Mouse (Mus musculus): ENCODE measurements at regions not wholly inside any gene's neighbourhood (a gene's known extent, or its start where the extent isn't known, plus 50 kb on each side); places are given as distances from the start of the nearest gene placed in this dataset.
A peak's percentile ranks its signal among the peaks of the same experiment; 100 is the strongest.

DNA sequence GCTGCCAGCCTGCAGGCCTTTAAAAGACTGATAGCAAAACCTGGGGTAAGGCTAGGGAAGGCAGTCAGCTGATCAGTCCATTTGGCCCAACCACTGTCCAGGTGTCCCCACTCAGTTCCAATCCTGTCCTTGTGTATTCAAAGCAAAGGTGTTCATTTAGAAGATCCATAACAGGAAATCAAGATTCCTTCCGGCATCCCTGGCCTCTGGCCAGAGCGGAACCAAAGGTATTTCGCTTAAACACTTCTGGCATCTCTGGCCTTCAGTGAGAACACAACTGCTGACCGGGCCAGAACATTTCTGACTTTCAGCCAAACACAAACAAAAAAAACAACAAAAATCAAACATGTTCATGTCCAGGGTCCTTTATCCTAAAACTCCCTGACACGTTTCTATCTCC lies 102.3 kb downstream of the Hsd17b3 start:
- ATAC-seq (ENCODE audit: low FRiP score) = no peak
- H3K9ac ChIP-seq = no peak overlapping the region
- H3K4me2 ChIP-seq (replicated peaks) = no peak overlapping the region
- WGBS = 87% methylated on average over 5 of the region's 5 CpGs
- no peak overlapping the region for H3K27ac ChIP-seq
- H3K27me3 ChIP-seq (ENCODE audit: control insufficient read depth, insufficient read depth, low read length) = no peaks in the 10 kb centered on the region
- DNase-seq (ENCODE audit: low spot score) = no peak
- no peaks in the 10 kb centered on the region for H3K9me3 ChIP-seq (ENCODE audit: control insufficient read depth, low read length)
- no peaks in the 10 kb centered on the region for H3K36me3 ChIP-seq (replicated peaks; ENCODE audit: control insufficient read depth, insufficient read depth)
- no peak overlapping the region for H3K4me3 ChIP-seq (replicated peaks; ENCODE audit: low read length)
- H3K4me1 ChIP-seq (replicated peaks; ENCODE audit: control insufficient read depth, insufficient read depth, low read length) = peaks cover 10% of the 10 kb centered on the region

DNA sequence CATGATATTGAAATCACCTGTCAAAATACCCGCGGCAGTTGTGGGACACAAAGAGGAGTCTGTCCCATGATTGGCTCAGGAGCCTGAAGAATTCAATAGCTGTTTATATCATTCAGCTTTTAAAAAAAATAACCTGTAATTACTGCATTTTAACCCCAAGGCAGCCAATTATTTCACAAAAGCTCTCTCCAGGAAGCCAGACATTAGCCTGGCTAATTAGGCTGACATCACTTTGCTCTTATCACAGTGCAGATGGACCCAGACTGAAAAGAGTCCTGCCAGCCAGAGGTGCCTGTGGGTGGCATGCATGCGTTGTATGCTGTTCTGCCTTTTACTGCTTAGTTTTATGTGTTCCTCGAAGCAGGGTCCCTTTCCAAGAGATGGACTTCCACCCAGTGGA lies 103.4 kb downstream of the Hsd17b3 start:
- Histone ChIP-seq H3K4me2 (replicated peaks) (no peak overlapping the region), H3K9me3 (ENCODE audit: control insufficient read depth, low read length) (no peaks in the 10 kb centered on the region), H3K27ac (no peak overlapping the region), H3K36me3 (replicated peaks; ENCODE audit: control insufficient read depth, insufficient read depth) (no peaks in the 10 kb centered on the region), H3K4me1 (replicated peaks; ENCODE audit: control insufficient read depth, insufficient read depth, low read length) (peaks cover 10% of the 10 kb centered on the region), H3K4me3 (replicated peaks; ENCODE audit: low read length) (no peak overlapping the region), H3K27me3 (ENCODE audit: control insufficient read depth, insufficient read depth, low read length) (no peaks in the 10 kb centered on the region), H3K9ac (no peak overlapping the region)
- 12% methylated on average over 4 of the region's 4 CpGs for WGBS
- DNase-seq (ENCODE audit: low spot score) (peak; percentile 44), ATAC-seq (ENCODE audit: low FRiP score) (peak; percentile 67; the same call in 1 of the 2 replicates)

DNA sequence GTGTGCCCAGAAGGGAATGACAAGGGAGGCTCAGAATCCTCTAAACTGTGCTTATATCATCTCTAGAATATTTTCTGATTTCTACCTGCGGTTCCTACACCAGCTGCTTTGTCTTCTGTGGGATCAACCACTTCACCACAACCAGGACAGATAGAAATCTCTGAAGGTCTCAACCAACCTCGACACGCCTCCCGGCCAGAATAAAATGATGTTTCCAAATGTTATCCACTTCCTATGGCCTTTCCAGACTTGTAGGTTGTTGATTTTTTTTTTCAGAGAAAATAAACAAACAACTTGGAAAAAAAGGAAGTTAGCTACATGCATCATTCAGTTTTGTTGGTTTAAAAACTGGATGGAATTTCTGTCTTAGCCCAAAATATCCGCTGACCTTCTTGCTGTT lies 103.9 kb downstream of the Hsd17b3 start:
- peaks cover 10% of the 10 kb centered on the region for H3K4me1 ChIP-seq (replicated peaks; ENCODE audit: control insufficient read depth, insufficient read depth, low read length)
- H3K4me3 ChIP-seq (replicated peaks; ENCODE audit: low read length) = no peak overlapping the region
- 86% methylated on average over 5 of the region's 5 CpGs for WGBS
- no peaks in the 10 kb centered on the region for H3K9me3 ChIP-seq (ENCODE audit: control insufficient read depth, low read length)
- H3K4me2 ChIP-seq (replicated peaks) = no peak overlapping the region
- no peak overlapping the region for H3K27ac ChIP-seq
- no peak overlapping the region for H3K9ac ChIP-seq
- ATAC-seq (ENCODE audit: low FRiP score) (no peak), DNase-seq (ENCODE audit: low spot score) (no peak)
- H3K36me3 ChIP-seq (replicated peaks; ENCODE audit: control insufficient read depth, insufficient read depth) = no peaks in the 10 kb centered on the region
- no peaks in the 10 kb centered on the region for H3K27me3 ChIP-seq (ENCODE audit: control insufficient read depth, insufficient read depth, low read length)

GRCm38 (mm10) chr13:63980012-63980691 lies 108.9 kb downstream of the Hsd17b3 start:
- WGBS = 2% methylated on average over 7 of the region's 7 CpGs
- H3K36me3 ChIP-seq (replicated peaks; ENCODE audit: control insufficient read depth, insufficient read depth) = no peaks in the 10 kb centered on the region
- no peak overlapping the region for H3K4me2 ChIP-seq (replicated peaks)
- H3K9me3 ChIP-seq (ENCODE audit: control insufficient read depth, low read length) = no peaks in the 10 kb centered on the region
- no peak overlapping the region for H3K4me3 ChIP-seq (replicated peaks; ENCODE audit: low read length)
- H3K9ac ChIP-seq = no peak overlapping the region
- peak; percentile 62 for ATAC-seq (ENCODE audit: low FRiP score)
- no peak for DNase-seq (ENCODE audit: low spot score)
- H3K27me3 ChIP-seq (ENCODE audit: control insufficient read depth, insufficient read depth, low read length) = no peaks in the 10 kb centered on the region
- H3K4me1 ChIP-seq (replicated peaks; ENCODE audit: control insufficient read depth, insufficient read depth, low read length) = peaks cover 8% of the 10 kb centered on the region; the same call in 1 of the 2 replicates
- no peak overlapping the region for H3K27ac ChIP-seq

GRCm38 (mm10) chr13:63979581-63979980 lies 109.4 kb downstream of the Hsd17b3 start:
- no peak overlapping the region for H3K27ac ChIP-seq
- H3K9ac ChIP-seq = no peak overlapping the region
- H3K27me3 ChIP-seq (ENCODE audit: control insufficient read depth, insufficient read depth, low read length) = no peaks in the 10 kb centered on the region
- WGBS = 3% methylated on average over 1 of the region's 1 CpGs
- no peak for DNase-seq (ENCODE audit: low spot score)
- H3K4me2 ChIP-seq (replicated peaks) = no peak overlapping the region
- ATAC-seq (ENCODE audit: low FRiP score) = no peak
- 0 out of 2 replicates have a peak, but pooled peaks cover 8% of the 10 kb centered on the region for H3K4me1 ChIP-seq (replicated peaks; ENCODE audit: control insufficient read depth, insufficient read depth, low read length)
- no peaks in the 10 kb centered on the region for H3K36me3 ChIP-seq (replicated peaks; ENCODE audit: control insufficient read depth, insufficient read depth)
- no peak overlapping the region for H3K4me3 ChIP-seq (replicated peaks; ENCODE audit: low read length)
- H3K9me3 ChIP-seq (ENCODE audit: control insufficient read depth, low read length) = no peaks in the 10 kb centered on the region

DNA sequence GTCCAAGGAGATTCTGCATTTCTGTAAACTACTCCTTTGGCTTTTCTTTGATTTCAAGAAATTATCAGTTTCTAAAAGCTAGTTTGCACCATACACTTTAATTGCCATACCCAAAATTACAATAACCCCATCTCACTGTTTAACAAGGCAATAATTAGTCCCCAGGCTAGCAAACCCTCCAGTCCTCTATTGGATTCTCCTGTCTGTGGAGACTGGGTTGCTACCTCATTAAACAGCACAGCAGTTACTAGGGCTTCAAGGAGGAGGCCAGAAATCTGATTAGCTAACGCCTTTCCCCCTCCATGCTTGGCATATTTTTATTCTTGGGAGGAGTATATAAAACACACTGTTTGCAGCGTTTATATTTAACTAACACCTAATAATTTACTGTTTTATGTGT lies 119.1 kb downstream of the Hsd17b3 start:
- DNase-seq (ENCODE audit: low spot score) (no peak), ATAC-seq (ENCODE audit: low FRiP score) (no peak)
- Histone ChIP-seq H3K36me3 (replicated peaks; ENCODE audit: control insufficient read depth, insufficient read depth) (no peaks in the 10 kb centered on the region), H3K4me2 (replicated peaks) (no peak overlapping the region), H3K4me1 (replicated peaks; ENCODE audit: control insufficient read depth, insufficient read depth, low read length) (no peaks in the 10 kb centered on the region), H3K27me3 (ENCODE audit: control insufficient read depth, insufficient read depth, low read length) (no peaks in the 10 kb centered on the region), H3K27ac (no peak overlapping the region), H3K4me3 (replicated peaks; ENCODE audit: low read length) (no peak overlapping the region), H3K9ac (no peak overlapping the region), H3K9me3 (ENCODE audit: control insufficient read depth, low read length) (no peaks in the 10 kb centered on the region)
- 79% methylated on average over 2 of the region's 2 CpGs for whole genome bisulfite sequencing

GRCm38 (mm10) chr13:63968623-63969022 lies 120.4 kb downstream of the Hsd17b3 start:
- Histone ChIP-seq H3K27ac (no peak overlapping the region), H3K36me3 (replicated peaks; ENCODE audit: control insufficient read depth, insufficient read depth) (no peaks in the 10 kb centered on the region), H3K4me1 (replicated peaks; ENCODE audit: control insufficient read depth, insufficient read depth, low read length) (no peaks in the 10 kb centered on the region), H3K9me3 (ENCODE audit: control insufficient read depth, low read length) (no peaks in the 10 kb centered on the region), H3K9ac (no peak overlapping the region), H3K4me2 (replicated peaks) (no peak overlapping the region), H3K4me3 (replicated peaks; ENCODE audit: low read length) (no peak overlapping the region), H3K27me3 (ENCODE audit: control insufficient read depth, insufficient read depth, low read length) (no peaks in the 10 kb centered on the region)
- WGBS = 80% methylated on average over 3 of the region's 3 CpGs
- ATAC-seq (ENCODE audit: low FRiP score) = no peak
- no peak for DNase-seq (ENCODE audit: low spot score)

- WGBS = 42% methylated on average over 5 of the region's 5 CpGs
- DNase-seq (ENCODE audit: low spot score) (no peak), ATAC-seq (ENCODE audit: low FRiP score) (no peak)
- no peaks in the 10 kb centered on the region for H3K27me3 ChIP-seq (ENCODE audit: control insufficient read depth, insufficient read depth, low read length)
- no peak overlapping the region for H3K4me2 ChIP-seq (replicated peaks)
- H3K9ac ChIP-seq = no peak overlapping the region
- no peaks in the 10 kb centered on the region for H3K4me1 ChIP-seq (replicated peaks; ENCODE audit: control insufficient read depth, insufficient read depth, low read length)
- H3K4me3 ChIP-seq (replicated peaks; ENCODE audit: low read length) = no peak overlapping the region
- H3K27ac ChIP-seq = no peak overlapping the region
- 0 out of 2 replicates have a peak, but pooled peaks cover 6% of the 10 kb centered on the region for H3K9me3 ChIP-seq (ENCODE audit: control insufficient read depth, low read length)
- no peaks in the 10 kb centered on the region for H3K36me3 ChIP-seq (replicated peaks; ENCODE audit: control insufficient read depth, insufficient read depth)
These were observed 131.9 kb downstream of the Hsd17b3 start for GRCm38 (mm10) chr13:63957098-63957497.

DNA sequence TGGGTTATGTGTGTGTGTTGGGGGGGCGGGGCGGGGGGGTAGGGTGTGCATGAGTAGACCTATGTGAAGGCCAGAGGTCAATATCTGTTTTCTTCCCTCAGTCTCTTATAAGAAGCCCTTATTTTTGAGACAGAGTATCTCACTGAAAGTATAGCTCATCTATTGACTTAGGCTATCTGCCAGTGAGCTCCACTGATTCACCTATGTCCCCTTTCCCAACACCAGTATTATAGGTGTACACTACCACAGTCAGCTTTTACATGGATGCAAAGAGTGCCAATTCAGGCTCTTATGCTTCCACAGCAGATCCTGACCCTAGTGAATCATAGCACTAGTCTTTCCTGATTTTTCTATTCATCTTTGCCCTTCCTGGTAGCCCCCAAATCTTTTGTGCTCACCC lies 134.7 kb downstream of the Hsd17b3 start:
- DNase-seq (ENCODE audit: low spot score) (no peak), ATAC-seq (ENCODE audit: low FRiP score) (no peak)
- Histone ChIP-seq H3K9ac (no peak overlapping the region), H3K9me3 (ENCODE audit: control insufficient read depth, low read length) (0 out of 2 replicates have a peak, but pooled peaks cover 6% of the 10 kb centered on the region), H3K27me3 (ENCODE audit: control insufficient read depth, insufficient read depth, low read length) (peaks cover 5% of the 10 kb centered on the region), H3K4me3 (replicated peaks; ENCODE audit: low read length) (no peak overlapping the region), H3K4me2 (replicated peaks) (no peak overlapping the region), H3K4me1 (replicated peaks; ENCODE audit: control insufficient read depth, insufficient read depth, low read length) (no peaks in the 10 kb centered on the region), H3K36me3 (replicated peaks; ENCODE audit: control insufficient read depth, insufficient read depth) (no peaks in the 10 kb centered on the region), H3K27ac (no peak overlapping the region)
- WGBS = 92% methylated on average over 2 of the region's 2 CpGs
